Mouse (Mus musculus): ENCODE measurements at regions not wholly inside any gene's neighbourhood (a gene's known extent, or its start where the extent isn't known, plus 50 kb on each side); places are given as distances from the start of the nearest gene placed in this dataset.

DNA sequence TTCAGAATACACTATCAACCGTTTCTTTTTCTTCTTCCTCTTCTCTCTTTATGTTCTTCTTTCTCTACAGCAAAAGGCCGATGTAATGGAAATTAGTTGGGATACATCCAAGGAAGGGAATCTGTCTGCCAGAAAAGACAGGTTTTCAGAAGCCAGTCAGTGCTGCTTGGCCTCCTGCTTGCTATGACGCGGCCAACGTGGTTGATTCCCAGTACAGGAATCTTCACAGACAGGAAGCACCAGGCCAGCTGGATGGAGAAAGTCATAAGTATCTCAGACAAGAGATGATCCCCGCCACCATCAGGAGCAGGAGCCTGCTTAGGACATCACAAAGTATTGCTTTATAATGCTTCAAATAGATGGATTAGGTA is 199.8 kb downstream of the Wdr11 start:
- H3K27ac ChIP-seq (ENCODE audit: insufficient read depth, low read depth), result no peak overlapping the region
- peaks cover 82% of the 10 kb centered on the region for H3K27me3 ChIP-seq (replicated peaks)
- dilution Hi-C loops (cut with MboI; ENCODE audit: extremely low pct_ligation_motif_present, extremely low pct_unique_long_range_greater_than_20kb, low sequenced_read_pairs) (no loop called here), in situ Hi-C loops (cut with MboI; ENCODE audit: low pct_ligation_motif_present, low pct_unique_long_range_greater_than_20kb, low sequenced_read_pairs) (no loop called here)
- no peak overlapping the region for H3K9ac ChIP-seq (ENCODE audit: insufficient read depth, low read depth)
- H3K9me3 ChIP-seq (replicated peaks; ENCODE audit: low read length), result no peaks in the 10 kb centered on the region
- no peaks in the 10 kb centered on the region for H3K79me2 ChIP-seq (replicated peaks; ENCODE audit: control insufficient read depth, extremely low read depth, insufficient read depth, poor library complexity, severe bottlenecking)
- H3K36me3 ChIP-seq (replicated peaks in 1 of 2; ENCODE audit: control insufficient read depth in 1 of 2, insufficient read depth in 1 of 2, low read length in 1 of 2), result no peaks in the 10 kb centered on the region
- H3K4me1 ChIP-seq (ENCODE audit: control insufficient read depth in 1 of 2, insufficient read depth in 2 of 2), result no peaks in the 10 kb centered on the region
- H3K4me2 ChIP-seq (ENCODE audit: insufficient read depth, low read depth, poor library complexity, severe bottlenecking), result no peak overlapping the region
- no peak for DNase-seq (ENCODE audit: extremely low read depth)
- H3K4me3 ChIP-seq (replicated peaks in 1 of 3; ENCODE audit: low read depth in 2 of 3, low read length in 2 of 3, poor library complexity in 1 of 3), result no peak overlapping the region
- TF ChIP-seq ETS1 (conservative IDR thresholded peaks at IDR 0.05; ENCODE audit: low read depth, low read length) (no peak), MYC (IDR thresholded peaks at IDR 0.05; ENCODE audit: low read depth, low read length) (no peak), ZNF384 (IDR thresholded peaks at IDR 0.05; ENCODE audit: low read depth, low read length) (no peak), CTCF (conservative IDR thresholded peaks at IDR 0.05 in 1 of 2, IDR thresholded peaks at IDR 0.05 in 1 of 2; ENCODE audit: low read depth in 2 of 2, low read length in 2 of 2) (no peak), POLR2A (IDR thresholded peaks at IDR 0.05; ENCODE audit: low read depth, low read length) (no peak), GABPA (IDR thresholded peaks at IDR 0.05; ENCODE audit: insufficient replicate concordance, low read depth, low read length) (no peak), RAD21 (IDR thresholded peaks at IDR 0.05; ENCODE audit: low read depth, low read length) (no peak), ZKSCAN1 (IDR thresholded peaks at IDR 0.05; ENCODE audit: borderline replicate concordance, low read depth, low read length) (no peak), USF2 (conservative IDR thresholded peaks at IDR 0.05; ENCODE audit: low read depth, low read length) (no peak), CHD2 (IDR thresholded peaks at IDR 0.05; ENCODE audit: low read length) (no peak), ZC3H11A (IDR thresholded peaks at IDR 0.05; ENCODE audit: low read depth, low read length) (no peak), MAZ (IDR thresholded peaks at IDR 0.05; ENCODE audit: low read depth, low read length) (no peak)

DNA sequence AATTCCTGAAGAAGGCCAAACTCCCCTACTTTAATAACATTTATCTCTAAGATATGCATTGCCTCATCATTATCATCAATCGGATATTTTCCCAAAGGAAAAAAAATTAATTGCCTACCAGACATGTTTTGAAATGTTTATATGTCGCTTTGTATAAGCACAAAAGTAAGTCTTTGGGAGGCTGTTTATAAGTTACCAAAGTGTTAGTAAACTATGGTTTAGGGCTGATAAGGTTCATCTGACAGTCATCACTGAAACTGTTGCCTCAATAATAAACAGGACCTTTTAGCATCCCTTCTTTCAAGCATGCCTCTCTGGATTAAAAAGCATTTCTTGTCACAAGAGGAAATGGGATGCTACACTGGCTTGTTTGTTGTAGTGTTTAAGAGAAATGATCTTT is 202.1 kb downstream of the Wdr11 start:
- in situ Hi-C loops (cut with MboI; ENCODE audit: low pct_ligation_motif_present, low pct_unique_long_range_greater_than_20kb, low sequenced_read_pairs) (no loop called here), dilution Hi-C loops (cut with MboI; ENCODE audit: extremely low pct_ligation_motif_present, extremely low pct_unique_long_range_greater_than_20kb, low sequenced_read_pairs) (no loop called here)
- H3K27ac ChIP-seq (ENCODE audit: insufficient read depth, low read depth), result no peak overlapping the region
- no peak overlapping the region for H3K9ac ChIP-seq (ENCODE audit: insufficient read depth, low read depth)
- peaks cover 69% of the 10 kb centered on the region for H3K27me3 ChIP-seq (replicated peaks)
- no peaks in the 10 kb centered on the region for H3K36me3 ChIP-seq (replicated peaks in 1 of 2; ENCODE audit: control insufficient read depth in 1 of 2, insufficient read depth in 1 of 2, low read length in 1 of 2)
- TF ChIP-seq PAX5 (IDR thresholded peaks at IDR 0.05; ENCODE audit: low read length) (no peak), UBTF (IDR thresholded peaks at IDR 0.05; ENCODE audit: low read depth, low read length) (no peak), ELF1 (IDR thresholded peaks at IDR 0.05; ENCODE audit: low read depth, low read length) (no peak), MAZ (IDR thresholded peaks at IDR 0.05; ENCODE audit: low read depth, low read length) (no peak), USF1 (IDR thresholded peaks at IDR 0.05; ENCODE audit: low read depth, low read length) (no peak)
- DNase-seq (ENCODE audit: extremely low read depth), result no peak
- H3K9me3 ChIP-seq (replicated peaks; ENCODE audit: low read length), result no peaks in the 10 kb centered on the region
- H3K4me2 ChIP-seq (ENCODE audit: insufficient read depth, low read depth, poor library complexity, severe bottlenecking), result no peak overlapping the region
- no peaks in the 10 kb centered on the region for H3K79me2 ChIP-seq (replicated peaks; ENCODE audit: control insufficient read depth, extremely low read depth, insufficient read depth, poor library complexity, severe bottlenecking)
- no peak overlapping the region for H3K4me3 ChIP-seq (replicated peaks in 1 of 3; ENCODE audit: low read depth in 2 of 3, low read length in 2 of 3, poor library complexity in 1 of 3)
- peaks cover 0 to 7% of the 10 kb centered on the region in 2 experiments; a peak in 2 of 4 replicates for H3K4me1 ChIP-seq (ENCODE audit: control insufficient read depth in 1 of 2, insufficient read depth in 2 of 2)

Data from CH12.LX (cell line).